ENCODE assay signal across 8 mouse cellular contexts in the genomic region with DNA sequence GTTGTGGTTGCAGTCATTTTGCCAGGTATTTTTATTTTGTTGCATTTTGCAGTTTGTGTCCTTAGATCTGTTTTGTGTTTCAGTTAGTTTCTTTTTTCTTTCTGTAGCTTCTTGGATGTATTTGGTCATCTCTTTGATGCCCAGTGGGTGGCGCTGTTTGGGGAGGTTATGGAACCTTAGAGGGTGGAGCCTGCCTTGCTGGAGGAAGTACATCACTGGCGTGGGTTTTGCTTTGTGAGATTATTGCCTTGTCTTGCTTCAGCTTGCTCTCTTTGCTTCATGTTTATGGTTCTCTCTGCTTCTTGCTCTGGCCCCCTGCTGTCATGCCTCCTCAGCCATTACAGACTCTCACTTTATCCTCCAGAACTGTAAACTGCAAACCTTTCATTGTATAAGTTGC. TPM values are rescaled to one million over a fixed set of nuclear protein-coding genes. Genes with fewer than 3 reads are reported as not detected.
DNase-seq lines count a peak whose midpoint lies in the region; ATAC-seq lines count a peak whose summit lies in the region.

No protein-coding gene starts in this region.

- intact Hi-C loops in left cerebral cortex, postnatal 14 days (cut with DNase I), result loop anchor here (5.0 to 10.0 kb wide), 3 partner anchors 35 to 397 kb away; partner anchors contain the start of genes Med12l and Siah2
- intact Hi-C loops in left cerebral cortex, postnatal 25 days (cut with DNase I), result loop anchor here (5.0 kb wide), 1 partner anchor 400 kb away; no protein-coding TSS in a partner anchor

- DNase-seq in left cerebral cortex, postnatal 14 days (ENCODE audit: low spot score in 2 of 2), result peak; percentile 19 to 28
- no peak for DNase-seq in left cerebral cortex, postnatal 25 days (ENCODE audit: low spot score in 2 of 2)
- DNase-seq in MEL-GATA-1-ER (ENCODE audit: extremely low read depth, low read depth), result peak; percentile 49
- peak; percentile 43 for DNase-seq in kidney, postnatal 14 days
- peak; percentile 43 for DNase-seq in retina, embryonic 14.5 days (ENCODE audit: low spot score)

- ATAC-seq in common myeloid progenitor, adult 5-6 weeks (replicated peaks; ENCODE audit: low read depth, poor library complexity, severe bottlenecking), result peak; percentile 84
- no peak for ATAC-seq in erythroid progenitor cell, adult 5-6 weeks (replicated peaks; ENCODE audit: low FRiP score, poor library complexity, severe bottlenecking)
- no peak for ATAC-seq in cerebellum, adult (ENCODE audit: insufficient number of reproducible peaks, low FRiP score, low TSS enrichment)

RNA-seq across cellular contexts. Expression of gene Erich6, which starts 20.3 kb away (rescaled TPM):
- total RNA-seq in left cerebral cortex, postnatal 14 days (2021), result 1 to 10 TPM in 1 of 2 experiments, under 1 TPM in 1; 0.89 to 1.6 TPM
- total RNA-seq in left cerebral cortex, postnatal 25 days (2021), result 1 to 10 TPM; 1.1 to 1.5 TPM
- not detected in 2 replicates for total RNA-seq in common myeloid progenitor, adult 5-6 weeks (2017)
- total RNA-seq in erythroid progenitor cell, adult 5-6 weeks (2015; ENCODE audit: low replicate concordance), result not detected in 2 replicates
- total RNA-seq in erythroid progenitor cell, adult 5-6 weeks (2017; ENCODE audit: low replicate concordance), result not detected in 2 replicates

RNA-seq across cellular contexts. Expression of gene Siah2, which starts 34.8 kb away (rescaled TPM):
- 10 to 100 TPM; 18.5 to 20.8 TPM for total RNA-seq in left cerebral cortex, postnatal 14 days (2021)
- 10 to 100 TPM; 18.0 to 18.7 TPM for total RNA-seq in left cerebral cortex, postnatal 25 days (2021)
- total RNA-seq in common myeloid progenitor, adult 5-6 weeks (2017), result 11.3 and 13.2 TPM in 2 replicates
- 2.1 and 7.6 TPM in 2 replicates for total RNA-seq in erythroid progenitor cell, adult 5-6 weeks (2015; ENCODE audit: low replicate concordance)
- 1.0 and 1.2 TPM in 2 replicates for total RNA-seq in erythroid progenitor cell, adult 5-6 weeks (2017; ENCODE audit: low replicate concordance)

Comparison
In these comparisons a context has a peak if more than half of its experiments do, and no peak if none do; other contexts are left out.
1. DNase-seq: peak in left cerebral cortex, postnatal 14 days (2 of 2), MEL-GATA-1-ER (single experiment), kidney, postnatal 14 days (single experiment) and retina, embryonic 14.5 days (single experiment); none in left cerebral cortex, postnatal 25 days (0 of 2).